Comparison of ENCODE assay signal across 12 mouse cellular contexts in genomic region chr11:55265647-55266046, GRCm38 (mm10).
DNase-seq lines count a peak whose midpoint lies in the region; ATAC-seq and TF ChIP-seq lines count a peak whose summit lies in the region.
"Had no signal": no experiment of that assay in that cellular context is flagged by ENCODE, and none has a peak within 500 bp of the region (broad histone marks: within the 10 kb centered on the region; RNA-seq: fewer than 3 reads in every experiment).

No protein-coding gene starts in this region.

- no peaks in the 10 kb centered on the region for H3K9me3 ChIP-seq in liver, embryonic 14.5 days (ENCODE audit: control insufficient read depth, low read length)
- no peaks in the 10 kb centered on the region for H3K9me3 ChIP-seq in liver, postnatal 0 days (ENCODE audit: low read length)
- H3K9me3 ChIP-seq: neural tube, embryonic 13.5 days; stomach, embryonic 15.5 days had no signal

- no peak overlapping the region for H3K4me3 ChIP-seq in cerebellum, adult 2 months (replicated peaks; ENCODE audit: insufficient read depth, low read depth, low read length)
- H3K4me3 ChIP-seq in heart, adult 2 months, result no peak overlapping the region
- no peak overlapping the region for H3K4me3 ChIP-seq in liver, embryonic 14.5 days (ENCODE audit: insufficient read depth in 1 of 2, low read depth in 2 of 2, low read length in 2 of 2)
- no peak overlapping the region for H3K4me3 ChIP-seq in liver, postnatal 0 days (ENCODE audit: low read depth, low read length)
- H3K4me3 ChIP-seq: neural tube, embryonic 13.5 days; stomach, embryonic 15.5 days had no signal

- H3K4me1 ChIP-seq in cerebellum, adult 2 months (ENCODE audit: control insufficient read depth, insufficient read depth, low read length), result peaks cover 54% of the 10 kb centered on the region
- peaks cover 3% of the 10 kb centered on the region; the same call in 1 of the 2 replicates for H3K4me1 ChIP-seq in heart, adult 2 months (ENCODE audit: control insufficient read depth, insufficient read depth, low read length)
- H3K4me1 ChIP-seq in liver, embryonic 14.5 days (replicated peaks; ENCODE audit: control insufficient read depth in 2 of 2, insufficient read depth in 2 of 2, low read length in 1 of 2), result no peaks in the 10 kb centered on the region
- no peaks in the 10 kb centered on the region for H3K4me1 ChIP-seq in liver, postnatal 0 days (ENCODE audit: insufficient read depth)
- H3K4me1 ChIP-seq: neural tube, embryonic 13.5 days; stomach, embryonic 15.5 days had no signal

- no peak for DNase-seq in cerebellum, adult 2 months
- no peak for DNase-seq in cerebellum, adult 8-10 months
- no peak for DNase-seq in heart, adult 2 months
- DNase-seq in heart, postnatal 36 days, result no peak
- DNase-seq in liver, embryonic 14.5 days (ENCODE audit: low read depth in 3 of 3, low spot score in 3 of 3), result no peak
- no peak for DNase-seq in liver, postnatal 0 days
- peak; percentile 50 to 73 for DNase-seq in layer of hippocampus, postnatal 14 days (ENCODE audit: low spot score in 2 of 2)
- DNase-seq in thymus, postnatal 25 days, result no peak
- DNase-seq: adrenal gland, postnatal 10 days had no signal

- 8% methylated on average over 2 of the region's 2 CpGs for WGBS in cerebellum, adult 2 months
- WGBS in heart, adult 2 months, result 18% methylated on average over 2 of the region's 2 CpGs
- 54% methylated on average over 2 of the region's 2 CpGs for WGBS in liver, embryonic 14.5 days (ENCODE audit: insufficient replicate concordance)
- 60% methylated on average over 2 of the region's 2 CpGs for WGBS in liver, postnatal 0 days (ENCODE audit: insufficient replicate concordance)

- no peaks in the 10 kb centered on the region for H3K79me2 ChIP-seq in heart, adult 2 months (replicated peaks; ENCODE audit: control insufficient read depth, insufficient read depth, low read length)

- TF ChIP-seq CTCF in cerebellum, adult 2 months (IDR thresholded peaks at IDR 0.05; ENCODE audit: borderline replicate concordance, insufficient read depth, low read depth, low read length), result no peak
- no peak for TF ChIP-seq CTCF in heart, adult 2 months (IDR thresholded peaks at IDR 0.05)
- TF ChIP-seq CTCF in liver, embryonic 14.5 days (IDR thresholded peaks at IDR 0.05; ENCODE audit: low read depth), result 0 out of 2 replicates have a peak, but pooled peaks have one; percentile 1
- TF ChIP-seq CTCF in liver, postnatal 0 days (IDR thresholded peaks at IDR 0.05; ENCODE audit: low read depth), result no peak

- TF ChIP-seq POLR2A in cerebellum, adult 2 months (IDR thresholded peaks at IDR 0.05; ENCODE audit: borderline replicate concordance, insufficient read depth, low read length), result no peak
- TF ChIP-seq POLR2A in heart, adult 2 months (IDR thresholded peaks at IDR 0.05; ENCODE audit: insufficient read depth, low read depth, low read length), result no peak

- H3K27ac ChIP-seq in cerebellum, adult 2 months (ENCODE audit: insufficient read depth, low read length), result peak overlapping the region; percentile 24
- H3K27ac ChIP-seq in heart, adult 2 months, result no peak overlapping the region
- H3K27ac ChIP-seq in liver, embryonic 14.5 days, result no peak overlapping the region
- no peak overlapping the region for H3K27ac ChIP-seq in liver, postnatal 0 days (ENCODE audit: low read depth)
- H3K27ac ChIP-seq: neural tube, embryonic 13.5 days; stomach, embryonic 15.5 days had no signal

- no peak overlapping the region for H3K4me2 ChIP-seq in liver, embryonic 14.5 days (ENCODE audit: low read depth)
- H3K4me2 ChIP-seq in liver, postnatal 0 days (ENCODE audit: low read depth, low read length), result no peak overlapping the region
- H3K4me2 ChIP-seq: liver, embryonic 11.5 days; neural tube, embryonic 13.5 days; stomach, embryonic 15.5 days had no signal

- no peak for ATAC-seq in liver, embryonic 14.5 days (ENCODE audit: insufficient read depth)
- no peak for ATAC-seq in liver, postnatal 0 days

- 0 out of 2 replicates have a peak, but pooled peaks have one; percentile 28 for TF ChIP-seq EP300 in heart, adult 2 months (IDR thresholded peaks at IDR 0.05; ENCODE audit: insufficient read depth, low read depth, low read length)
- TF ChIP-seq EP300 in liver, embryonic 14.5 days (IDR thresholded peaks at IDR 0.05; ENCODE audit: low read depth), result no peak
- TF ChIP-seq EP300 in liver, postnatal 0 days (IDR thresholded peaks at IDR 0.05; ENCODE audit: low read depth), result no peak

- intact Hi-C loops in heart, adult 2 months (cut with DNase I), result no loop called here
- intact Hi-C loops in heart, postnatal 36 days (cut with DNase I), result no loop called here

- H3K36me3 ChIP-seq in heart, adult 2 months (ENCODE audit: control insufficient read depth, insufficient read depth, low read length), result no peaks in the 10 kb centered on the region
- H3K36me3 ChIP-seq in liver, embryonic 14.5 days (replicated peaks; ENCODE audit: control insufficient read depth, insufficient read depth, low read depth), result no peaks in the 10 kb centered on the region
- H3K36me3 ChIP-seq in liver, postnatal 0 days (replicated peaks; ENCODE audit: insufficient read depth, low read length), result no peaks in the 10 kb centered on the region
- H3K36me3 ChIP-seq: neural tube, embryonic 13.5 days; stomach, embryonic 15.5 days had no signal

- no peaks in the 10 kb centered on the region for H3K27me3 ChIP-seq in cerebellum, adult 2 months (ENCODE audit: control insufficient read depth, insufficient read depth, low read length)
- no peaks in the 10 kb centered on the region for H3K27me3 ChIP-seq in heart, adult 2 months (ENCODE audit: control insufficient read depth, insufficient read depth, low read length)
- no peaks in the 10 kb centered on the region for H3K27me3 ChIP-seq in liver, embryonic 14.5 days (ENCODE audit: control insufficient read depth, insufficient read depth, low read length)
- no peaks in the 10 kb centered on the region for H3K27me3 ChIP-seq in liver, postnatal 0 days (ENCODE audit: insufficient read depth, low read length)
- H3K27me3 ChIP-seq: neural tube, embryonic 13.5 days; stomach, embryonic 15.5 days had no signal

- no peak overlapping the region for H3K9ac ChIP-seq in heart, adult 2 months (ENCODE audit: low read depth, low read length)
- no peak overlapping the region for H3K9ac ChIP-seq in liver, embryonic 14.5 days (replicated peaks)
- H3K9ac ChIP-seq in liver, postnatal 0 days (replicated peaks), result no peak overlapping the region
- H3K9ac ChIP-seq: neural tube, embryonic 13.5 days; stomach, embryonic 15.5 days had no signal

Comparison
In these comparisons a context has a peak if more than half of its experiments do, and no peak if none do; other contexts are left out.
1. DNase-seq: peak in layer of hippocampus, postnatal 14 days (2 of 2); none in cerebellum, adult 2 months (0 of 2), cerebellum, adult 8-10 months (single experiment), heart, adult 2 months (0 of 2), heart, postnatal 36 days (0 of 2), liver, embryonic 14.5 days (0 of 3), liver, postnatal 0 days (single experiment) and thymus, postnatal 25 days (single experiment).